Mouse (Mus musculus) spleen, embryonic (tissue): ENCODE measurements around the gene Mapkbp1.

Experiments used
- CTCF ChIA-PET: fragments of 350-600 bp; sonication (Branson Sonifier 250); formaldehyde crosslinking; loops from one replicate; lab custom pipeline; 2022; lab: Charles Lee

The Mapkbp1 gene

DNA sequence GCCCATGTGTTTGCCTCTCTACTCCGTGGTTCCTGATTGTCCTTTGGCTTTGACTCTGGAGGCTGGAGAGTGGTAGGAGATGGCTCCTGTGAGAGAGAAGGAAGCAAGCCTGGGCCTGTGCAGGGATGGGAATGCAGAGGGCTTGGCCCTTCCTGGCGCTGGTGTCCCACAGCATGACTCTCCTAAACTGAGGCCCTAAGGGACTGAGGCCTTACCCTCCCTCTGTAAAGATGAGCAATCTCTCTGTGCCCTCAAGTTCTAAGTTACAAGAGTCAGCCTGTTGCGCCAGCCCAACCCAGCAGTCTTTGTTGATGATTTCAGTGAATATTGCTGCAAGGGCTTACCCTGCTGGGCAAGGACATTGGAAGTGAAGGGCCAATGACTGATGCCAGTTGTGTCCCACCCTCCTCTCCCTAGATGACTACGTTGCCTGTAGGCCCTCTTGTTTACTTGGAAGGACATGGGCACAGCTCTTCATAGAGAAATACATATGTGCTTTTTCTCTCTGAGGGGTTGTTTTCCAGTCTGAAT lies 35.2 kb downstream of the Mapkbp1 start:
- CTCF ChIA-PET, result no interaction called here

DNA sequence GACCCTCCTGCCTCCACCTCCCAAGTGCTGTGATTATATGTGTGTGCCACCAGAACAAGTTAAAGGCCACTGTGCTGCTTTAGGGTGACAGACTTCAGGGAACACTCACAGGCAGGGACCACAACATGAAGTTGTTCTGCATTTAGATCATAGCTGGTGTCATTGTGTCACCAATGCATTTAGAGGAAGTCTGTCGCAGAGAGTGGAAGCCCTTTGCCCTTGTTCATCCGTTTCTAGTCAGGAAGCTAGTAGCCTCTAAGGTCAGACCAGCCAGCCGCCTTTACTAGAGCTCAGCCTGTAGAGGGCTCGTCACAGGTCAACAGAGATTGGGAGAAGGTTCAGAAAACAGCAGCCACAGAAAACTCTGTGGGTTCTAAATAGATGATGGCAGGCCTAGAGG lies 36.2 kb downstream of the Mapkbp1 start:
- CTCF ChIA-PET, result no interaction called here

DNA sequence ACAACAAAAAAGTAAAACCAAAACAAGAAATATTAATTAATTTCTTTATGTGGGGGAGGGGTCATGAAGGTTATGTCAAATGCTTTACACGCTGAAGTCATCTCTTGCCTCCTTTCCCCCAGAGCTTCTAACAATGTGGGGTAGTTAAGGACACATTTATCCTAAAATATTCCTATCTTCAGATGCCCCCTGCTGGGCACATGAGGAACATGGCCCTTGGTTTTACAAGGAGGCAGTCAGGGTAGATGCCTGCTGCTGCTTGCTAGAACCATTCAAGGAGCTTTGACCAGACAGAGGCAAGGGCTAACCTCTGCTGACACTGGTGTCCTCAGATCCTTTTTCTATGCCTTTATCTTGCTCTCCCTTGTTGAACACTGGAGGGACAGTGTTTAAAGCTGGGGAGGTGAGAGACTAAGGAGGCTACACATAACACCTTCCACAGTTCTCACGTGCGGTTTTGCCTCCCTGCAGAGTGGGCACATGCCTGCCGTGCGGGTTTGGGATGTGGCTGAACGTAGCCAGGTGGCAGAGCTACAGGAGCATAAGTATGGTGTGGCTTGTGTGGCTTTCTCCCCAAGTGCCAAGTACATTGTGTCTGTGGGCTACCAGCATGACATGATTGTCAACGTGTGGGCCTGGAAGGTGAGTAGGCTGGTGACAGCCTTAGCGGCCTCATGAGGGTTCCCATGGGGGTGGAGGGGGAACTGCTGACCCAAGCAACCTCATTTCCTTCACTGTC lies 39.1 kb downstream of the Mapkbp1 start:
- CTCF ChIA-PET, result interaction anchor here (1.0 kb wide), 1 partner anchor 41 kb away, joined by 8 read pairs; no protein-coding TSS in a partner anchor

DNA sequence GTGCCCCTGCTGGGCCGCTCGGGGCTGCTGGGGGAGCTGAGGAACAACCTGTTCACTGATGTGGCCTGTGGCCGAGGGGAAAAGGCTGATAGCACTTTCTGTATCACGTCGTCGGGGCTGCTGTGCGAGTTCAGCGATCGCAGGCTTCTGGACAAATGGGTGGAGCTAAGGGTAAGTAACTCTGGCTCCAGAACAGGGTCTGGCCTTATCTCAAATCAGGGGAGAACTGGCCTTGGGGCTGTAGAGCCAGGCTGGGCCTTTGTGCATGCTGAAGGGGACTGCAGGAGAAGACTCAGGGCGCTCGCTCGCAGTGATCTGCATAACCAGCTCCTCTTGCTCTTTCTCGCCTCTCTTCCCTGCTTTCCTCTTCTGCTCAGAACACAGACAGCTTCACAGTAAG lies 40.4 kb downstream of the Mapkbp1 start:
- CTCF ChIA-PET, result no interaction called here

DNA sequence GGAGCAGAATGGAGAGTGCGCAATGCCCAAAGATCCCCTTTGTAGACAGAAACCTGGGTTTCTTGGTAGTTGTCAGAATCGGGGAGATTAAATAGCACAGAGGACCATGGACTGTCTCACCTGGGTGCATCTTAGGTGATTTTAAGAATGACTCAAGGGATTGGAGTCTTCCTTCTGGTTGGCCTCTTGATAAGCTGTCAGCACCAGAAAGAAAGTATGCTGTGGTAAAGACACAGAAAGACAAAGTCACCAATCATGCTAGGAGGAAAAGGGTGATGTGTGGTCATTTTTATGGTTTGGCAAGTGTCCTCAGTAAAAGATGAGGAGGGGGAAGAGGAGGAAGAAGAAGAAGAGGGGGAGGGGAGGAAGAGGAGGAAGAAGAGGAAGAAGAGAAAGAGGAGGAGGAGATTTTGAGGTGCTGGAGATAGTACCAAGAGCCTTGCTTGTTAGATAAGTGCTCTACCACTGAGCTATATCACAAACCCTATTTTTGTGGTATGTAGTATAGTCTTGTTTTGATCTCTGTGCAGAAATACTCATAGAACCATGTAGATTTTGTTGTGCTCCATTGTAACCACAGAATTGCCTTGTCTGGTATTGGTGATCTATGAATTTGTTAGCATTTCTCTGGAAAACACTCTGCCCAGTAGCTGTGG lies 41.5 kb downstream of the Mapkbp1 start:
- CTCF ChIA-PET, result interaction anchor here (0.5 kb wide), 1 partner anchor 37 kb away, joined by 18 read pairs; no protein-coding TSS in a partner anchor

DNA sequence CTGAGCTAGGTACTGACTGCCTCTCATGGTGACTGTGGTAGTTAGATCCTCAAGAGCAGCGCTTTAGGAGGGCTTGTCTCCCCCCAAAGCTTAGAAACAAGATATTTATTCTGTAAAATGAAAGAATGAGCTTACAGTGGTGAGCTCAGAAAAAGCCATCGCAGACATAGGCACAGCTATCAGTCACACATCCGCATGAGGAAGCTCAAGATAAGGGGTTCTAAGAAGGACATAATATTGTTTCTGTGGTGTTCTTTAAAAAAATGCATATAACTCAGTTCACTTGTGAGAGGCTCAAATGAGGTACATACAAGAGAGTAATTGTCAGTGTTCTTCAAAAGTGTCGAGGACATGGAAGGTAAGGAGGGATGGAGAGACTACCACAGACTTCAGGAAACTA lies 43.4 kb downstream of the Mapkbp1 start:
- CTCF ChIA-PET, result no interaction called here

DNA sequence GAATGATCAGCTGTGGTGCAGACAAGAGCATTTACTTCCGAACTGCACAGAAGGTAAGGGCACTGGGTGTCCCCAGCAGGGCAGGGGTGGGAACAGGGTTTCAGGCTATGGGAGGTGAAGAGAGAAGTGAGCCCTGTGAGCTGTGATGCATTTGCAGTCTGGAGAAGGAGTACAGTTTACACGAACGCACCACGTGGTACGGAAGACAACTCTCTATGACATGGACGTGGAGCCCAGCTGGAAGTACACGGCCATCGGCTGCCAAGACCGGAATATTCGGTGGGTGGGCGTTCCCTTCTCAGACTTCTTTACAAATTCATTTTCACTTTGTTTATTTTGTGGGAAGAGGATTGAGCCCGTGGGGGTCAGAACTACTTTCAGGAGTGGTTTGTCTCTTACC lies 45.1 kb downstream of the Mapkbp1 start:
- CTCF ChIA-PET, result no interaction called here

DNA sequence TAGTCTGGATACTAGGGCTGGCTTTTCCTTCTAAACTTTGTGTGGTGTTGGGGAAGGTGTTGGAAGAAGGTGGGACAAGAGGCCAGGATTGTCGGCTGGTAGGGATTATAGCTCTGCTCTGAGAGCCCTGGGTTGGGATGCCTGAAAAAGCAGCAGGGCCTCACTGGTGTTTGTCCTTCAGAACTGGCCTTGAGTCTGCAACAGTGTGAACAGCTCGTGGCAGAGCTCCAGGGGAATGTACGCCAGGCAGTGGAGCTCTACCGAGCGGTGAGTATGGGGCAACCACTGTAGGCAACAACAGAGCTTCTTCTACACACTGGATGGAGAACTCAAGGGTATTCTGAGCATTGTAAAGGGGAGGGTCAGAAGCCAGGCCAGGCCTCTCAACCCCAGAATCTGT lies 51.8 kb downstream of the Mapkbp1 start:
- CTCF ChIA-PET, result no interaction called here

DNA sequence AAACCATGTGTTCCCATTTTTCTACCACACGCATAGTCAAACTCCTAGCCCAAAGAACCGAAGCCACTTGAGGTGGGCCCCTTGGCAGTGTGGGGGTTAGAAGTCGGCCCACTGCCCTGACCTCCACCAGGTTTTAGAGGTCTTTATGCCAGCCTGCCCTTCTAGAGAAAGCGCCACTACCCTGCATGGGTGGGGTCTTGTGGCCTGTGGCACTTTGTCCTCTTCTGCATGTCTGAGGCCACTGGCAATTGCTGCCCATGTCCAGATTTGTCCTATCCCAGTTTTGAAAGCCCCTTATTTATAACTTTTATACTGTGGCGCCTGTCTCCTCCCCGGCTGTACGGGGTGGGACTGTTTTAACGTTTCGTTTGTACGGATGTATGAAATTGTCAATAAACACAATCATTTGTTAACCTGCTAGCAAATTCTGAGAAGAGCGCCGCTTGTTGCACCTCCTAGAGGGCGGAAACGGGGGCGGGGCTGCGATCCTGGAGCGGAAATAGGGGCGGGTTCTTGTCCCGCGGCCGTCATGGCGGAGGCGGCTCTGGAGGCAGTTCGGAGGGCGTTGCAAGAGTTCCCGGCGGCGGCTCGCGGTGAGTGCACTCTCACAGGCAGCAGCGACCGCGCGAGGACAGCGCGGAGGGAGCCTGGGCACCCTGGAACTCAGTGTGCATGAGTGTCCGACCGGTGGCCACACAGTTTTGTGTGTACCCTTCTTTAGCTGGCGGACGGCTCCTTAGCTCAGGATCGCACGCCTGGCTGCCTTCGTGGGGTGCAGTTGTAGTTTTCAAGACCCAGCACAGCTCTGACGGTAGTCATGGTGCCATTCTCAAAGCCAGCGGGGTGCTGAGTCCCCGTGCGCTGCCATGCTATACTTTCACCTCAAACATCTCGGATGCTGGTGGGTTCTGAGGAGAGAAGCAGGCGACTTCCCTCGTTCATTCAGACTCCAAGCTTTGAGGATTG lies 54.8 kb downstream of the Mapkbp1 start, which contains the start of the genes Jmjd7 and Gm28042:
Jmjd7 (plus strand) TSS at position 500 of the 966 bp plus-strand sequence.
Gm28042 (plus strand) TSS at position 510 of the 966 bp plus-strand sequence.
- CTCF ChIA-PET, result no interaction called here

DNA sequence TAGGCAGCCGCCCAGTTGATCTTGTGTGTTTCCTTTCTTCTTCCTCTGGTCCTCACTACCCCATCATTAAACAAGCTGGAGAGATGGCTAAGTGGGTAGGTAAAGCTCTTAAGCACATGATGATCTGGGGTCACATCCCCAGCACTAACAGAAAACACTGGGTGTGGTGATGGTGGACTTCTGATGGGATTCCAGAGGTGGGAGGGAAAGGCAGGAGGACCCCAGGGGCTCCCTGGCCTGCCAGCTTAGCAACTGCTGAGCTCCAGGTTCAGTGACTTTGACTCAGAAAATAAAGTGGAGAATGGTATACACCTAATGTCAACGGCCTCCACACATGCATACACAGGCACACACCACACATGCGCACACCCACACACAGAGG lies 55.4 kb downstream of the Mapkbp1 start:
- CTCF ChIA-PET, result no interaction called here

DNA sequence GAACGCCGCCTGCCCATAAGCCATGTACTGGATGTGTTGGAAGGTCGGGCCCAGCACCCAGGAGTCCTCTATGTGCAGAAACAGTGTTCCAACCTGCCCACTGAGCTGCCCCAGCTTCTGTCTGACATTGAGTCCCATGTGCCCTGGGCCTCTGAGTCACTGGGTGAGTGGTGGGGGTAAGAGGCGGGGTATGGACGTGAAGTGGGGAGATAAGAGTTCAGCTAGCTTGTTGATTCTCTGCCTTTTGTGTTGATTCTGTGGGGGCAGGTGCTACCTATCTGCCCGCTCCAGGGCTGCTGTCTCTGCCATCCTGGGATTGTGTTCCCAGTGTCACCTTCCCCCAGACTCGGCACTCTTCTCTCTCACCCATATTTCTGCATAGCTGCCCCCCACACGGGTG lies 57.9 kb downstream of the Mapkbp1 start:
- CTCF ChIA-PET, result no interaction called here

DNA sequence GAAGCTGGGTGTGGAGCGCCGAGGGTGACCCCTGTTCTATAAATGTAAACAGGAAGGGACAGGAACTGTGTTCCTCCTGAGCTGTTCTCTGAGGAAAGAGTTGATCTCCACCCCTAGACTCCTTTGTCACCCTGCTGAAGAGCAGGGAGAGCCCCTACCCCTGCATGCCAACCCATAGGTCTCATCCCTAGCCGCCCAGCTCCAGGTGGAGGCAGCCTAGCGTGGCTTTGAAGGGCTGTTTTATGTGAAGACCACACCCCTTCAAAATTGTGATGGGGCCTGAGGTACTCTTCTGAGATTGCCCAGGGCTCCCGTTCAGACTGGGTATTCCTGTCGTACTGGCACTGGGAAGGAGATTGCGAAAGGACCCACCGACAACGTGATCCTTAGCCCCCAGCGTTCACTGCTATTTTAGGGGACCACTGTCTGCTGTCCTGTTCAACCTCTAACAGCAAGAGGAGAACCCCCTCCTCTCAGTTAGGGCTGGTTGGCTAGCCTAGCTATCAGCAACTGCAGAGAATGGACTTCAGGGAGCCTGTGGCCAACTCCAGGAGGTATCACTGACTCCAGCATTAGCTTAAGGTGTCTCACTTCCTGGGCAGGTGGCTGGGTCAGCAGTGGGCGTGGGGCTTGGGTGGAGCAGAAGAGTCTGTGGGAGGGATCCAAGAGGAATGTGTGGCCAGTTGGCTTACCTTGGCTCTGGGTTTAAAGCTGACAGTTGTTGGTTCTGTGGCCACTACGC lies 60.4 kb downstream of the Mapkbp1 start, which contains the start of gene Pla2g4b:
Pla2g4b (plus strand) TSS at position 692 of the 742 bp plus-strand sequence.
- CTCF ChIA-PET, result interaction anchor here (0.6 kb wide), 1 partner anchor 597 kb away, joined by 3 read pairs; no protein-coding TSS in a partner anchor

DNA sequence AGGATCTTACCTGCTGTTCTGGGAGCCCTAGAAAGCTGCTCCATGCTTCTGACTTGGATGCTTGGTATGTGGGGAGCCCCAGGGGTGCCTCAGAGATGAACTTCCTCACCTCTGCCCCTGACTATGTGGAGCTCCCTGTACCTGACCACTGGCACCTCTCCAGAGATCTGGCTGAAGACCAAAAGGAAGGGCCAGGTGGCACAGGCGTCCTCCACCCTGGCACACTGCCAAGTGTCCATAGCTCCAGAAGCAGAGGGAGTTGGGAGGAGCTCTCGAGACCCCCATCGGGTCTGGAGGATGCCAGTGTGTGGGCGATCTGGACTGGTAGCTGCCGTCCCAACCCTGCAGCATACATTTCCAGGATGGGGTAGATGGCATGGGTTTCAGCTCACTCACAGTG lies 61.2 kb downstream of the Mapkbp1 start:
- CTCF ChIA-PET, result interaction anchor here (0.6 kb wide), 1 partner anchor 597 kb away, joined by 3 read pairs; no protein-coding TSS in a partner anchor

DNA sequence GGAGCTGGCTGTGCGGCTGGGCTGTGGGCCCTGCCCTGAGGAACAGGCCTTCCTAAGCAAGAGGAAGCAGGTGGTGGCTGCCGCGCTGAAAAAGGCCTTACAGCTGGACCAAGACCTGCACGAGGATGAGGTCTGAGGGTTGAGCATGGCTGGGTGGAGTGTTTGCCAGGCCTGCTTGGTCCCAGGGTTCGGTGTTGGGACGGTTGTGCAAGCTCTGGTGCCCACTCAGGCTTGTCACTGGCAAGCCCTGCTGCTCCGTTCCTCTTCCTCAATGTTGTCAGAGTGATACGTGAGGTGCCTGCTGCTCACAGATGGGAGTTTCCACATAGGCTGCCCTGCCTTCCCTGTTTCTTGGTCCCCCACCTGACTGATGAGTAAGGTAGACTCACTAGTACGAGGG lies 65.2 kb downstream of the Mapkbp1 start:
- CTCF ChIA-PET, result no interaction called here

DNA sequence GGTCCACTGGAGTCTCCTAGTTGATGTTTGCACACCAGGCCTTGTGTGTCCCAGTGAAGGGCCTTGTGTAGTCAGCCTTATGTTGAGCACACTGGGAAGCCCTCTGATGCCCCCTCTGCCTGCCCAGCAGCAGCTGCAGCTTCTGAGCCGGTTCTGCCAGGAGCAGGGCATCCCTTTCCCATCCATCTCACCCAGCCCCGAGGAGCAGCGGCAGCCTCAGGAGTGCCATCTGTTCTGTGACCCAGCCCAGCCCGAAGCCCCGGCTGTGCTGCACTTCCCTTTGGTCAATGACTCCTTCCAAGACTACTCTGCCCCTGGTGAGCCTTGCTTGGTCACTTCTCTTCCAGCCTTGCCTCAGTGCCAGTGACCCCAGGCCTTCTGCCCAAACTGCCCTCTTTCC lies 68.5 kb downstream of the Mapkbp1 start:
- CTCF ChIA-PET, result no interaction called here

DNA sequence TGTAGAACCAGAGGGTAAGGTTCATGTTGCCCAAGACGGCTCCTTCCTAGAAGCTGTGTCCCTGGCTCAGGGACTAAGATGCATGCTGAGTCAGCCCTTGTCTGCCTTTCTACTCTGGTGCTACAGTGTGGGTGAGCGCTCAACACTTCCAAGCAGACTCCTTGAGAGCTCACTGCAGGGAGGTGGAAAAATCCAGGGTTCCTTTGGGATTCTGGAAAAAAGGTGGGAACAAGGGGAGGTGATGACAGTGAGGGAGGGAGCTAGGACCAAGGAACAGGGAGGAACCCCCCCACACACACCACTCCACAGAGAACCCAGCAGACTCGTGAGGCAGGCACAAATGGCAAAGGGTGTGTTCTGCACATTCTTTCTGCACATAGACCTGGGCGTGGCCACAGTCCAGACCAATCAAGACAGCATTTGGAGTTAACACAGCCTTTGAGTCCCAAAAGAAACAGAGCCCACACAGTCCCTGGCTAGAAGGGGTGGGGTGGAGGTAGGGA lies 71.7 kb downstream of the Mapkbp1 start:
- CTCF ChIA-PET, result no interaction called here

DNA sequence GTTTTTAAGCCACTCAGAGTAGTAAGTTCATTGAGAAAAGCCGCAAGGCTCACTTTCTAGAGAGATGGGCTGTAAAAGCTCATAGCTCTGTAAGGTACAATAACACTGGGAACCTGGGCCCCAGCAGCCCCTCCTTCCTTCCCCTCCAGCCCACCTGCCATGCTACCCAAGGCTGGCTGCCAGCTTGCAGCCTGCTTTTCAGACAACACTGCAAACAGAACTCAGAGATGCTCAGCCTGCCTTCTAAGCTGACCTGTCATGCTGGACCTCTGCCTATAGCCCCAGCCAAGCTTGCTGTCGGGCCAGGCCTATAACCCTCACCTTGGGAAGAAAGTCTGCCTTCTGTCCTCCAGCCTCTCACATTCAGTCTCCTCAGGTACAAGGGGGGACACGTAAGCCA lies 72.2 kb downstream of the Mapkbp1 start:
- CTCF ChIA-PET, result interaction anchor here (0.6 kb wide), 1 partner anchor 73 kb away, joined by 3 read pairs; no protein-coding TSS in a partner anchor

DNA sequence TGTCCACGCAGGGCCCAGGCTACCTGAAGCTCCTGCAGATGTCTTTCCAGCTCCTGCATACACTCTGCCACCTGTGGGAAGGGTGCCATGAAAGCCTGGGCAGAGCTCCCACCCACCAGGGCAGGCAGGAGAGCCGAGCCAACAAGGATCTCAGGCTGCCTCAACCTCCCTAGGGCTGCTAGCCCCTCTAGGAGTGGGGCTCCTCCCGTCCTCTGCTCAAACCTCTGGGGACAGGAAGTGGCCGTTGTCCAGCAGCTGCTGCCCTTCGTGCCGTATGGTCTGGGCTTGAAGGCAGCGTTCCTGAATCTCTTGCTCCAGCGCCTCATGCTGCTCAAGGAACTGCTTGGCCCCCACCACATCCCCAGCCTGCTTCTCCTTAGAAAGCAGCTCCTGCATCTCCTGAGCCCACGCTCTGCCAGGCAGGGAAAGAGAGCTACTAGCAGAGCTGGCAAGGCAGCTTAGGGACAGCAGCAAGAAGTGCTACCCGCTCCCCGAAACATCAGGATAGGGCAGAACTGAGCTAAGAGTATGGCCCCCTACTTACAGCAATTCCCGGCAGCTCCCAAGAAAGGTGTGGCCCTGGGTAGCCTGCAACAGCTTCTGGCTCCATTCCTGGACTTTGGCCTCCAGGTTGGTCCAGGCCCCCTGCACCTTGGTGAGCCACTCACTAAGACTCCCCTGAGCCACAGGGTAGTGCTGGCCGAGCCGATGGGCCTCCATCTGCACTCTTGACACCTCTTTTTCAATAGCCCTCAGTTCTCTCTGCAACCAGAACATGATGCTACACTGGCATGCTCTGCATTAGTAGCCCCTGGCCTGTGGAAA lies 74.2 kb downstream of the Mapkbp1 start:
- CTCF ChIA-PET, result no interaction called here

DNA sequence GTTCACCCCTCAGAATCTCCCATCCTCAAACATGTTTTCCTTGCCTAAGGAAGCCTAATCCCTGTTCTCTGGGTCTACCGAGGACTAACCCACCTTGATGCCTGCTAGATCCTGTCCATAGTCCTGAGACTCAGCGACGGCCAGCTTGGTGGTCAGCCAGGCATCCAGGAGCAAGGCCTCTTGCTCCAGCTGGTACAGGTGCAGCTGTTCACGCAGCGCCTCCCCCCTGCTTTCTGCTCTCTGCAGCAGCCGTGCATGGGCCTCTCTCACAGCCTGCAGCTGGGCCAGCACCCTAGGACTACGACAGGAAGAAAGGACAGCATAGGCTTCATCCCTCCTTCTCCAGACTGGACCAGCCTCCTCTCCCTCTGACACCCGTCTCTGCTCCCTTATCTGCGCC lies 75.7 kb downstream of the Mapkbp1 start:
- CTCF ChIA-PET, result no interaction called here
